Mouse (Mus musculus): Measurements from ENCODE around the gene Zkscan14. TPM values are rescaled to one million over a fixed set of nuclear protein-coding genes. Genes with fewer than 3 reads are reported as not detected.

The Zkscan14 gene
- polyA plus RNA-seq, 1 experiment: 8.5 TPM

- TF ChIP-seq CTCF (IDR thresholded peaks at IDR 0.05; ENCODE audit: extremely low read depth, insufficient read depth, low read length) (no peak), POLR2A (IDR thresholded peaks at IDR 0.05; ENCODE audit: extremely low read depth, insufficient read depth, low read length) (no peak)
- Histone ChIP-seq H3K4me3 (ENCODE audit: insufficient read depth, low read length) (peak overlapping the region; percentile 64; the same call in 1 of the 2 replicates), H3K27ac (ENCODE audit: insufficient read depth, low read length) (no peak overlapping the region), H3K4me1 (ENCODE audit: control insufficient read depth, insufficient read depth, low read length) (peaks cover 3% of the 10 kb centered on the region; the same call in 1 of the 2 replicates)
These were observed 3.4 kb upstream of the Zkscan14 start for GRCm38 (mm10) chr5:145205041-145205440.

- peak within 1 kb of the TSS; percentile 61 for H3K27ac ChIP-seq (ENCODE audit: insufficient read depth, low read length)
- peaks cover 3% of the 10 kb centered on the region; the same call in 1 of the 2 replicates for H3K4me1 ChIP-seq (ENCODE audit: control insufficient read depth, insufficient read depth, low read length)
- peak within 1 kb of the TSS; percentile 64 for H3K4me3 ChIP-seq (ENCODE audit: insufficient read depth, low read length)
- no peak for TF ChIP-seq CTCF (IDR thresholded peaks at IDR 0.05; ENCODE audit: extremely low read depth, insufficient read depth, low read length)
- TF ChIP-seq POLR2A (IDR thresholded peaks at IDR 0.05; ENCODE audit: extremely low read depth, insufficient read depth, low read length): peak; percentile 92
These were observed 2.4 kb upstream of the Zkscan14 start, which contains the start of gene Zkscan5 for GRCm38 (mm10) chr5:145203936-145204691. Gene Zkscan5, plus strand, starts transcription at chr5:145204562.

GRCm38 (mm10) chr5:145202446-145202845 is 778 bp upstream of the Zkscan14 start:
- TF ChIP-seq CTCF (IDR thresholded peaks at IDR 0.05; ENCODE audit: extremely low read depth, insufficient read depth, low read length) (no peak), POLR2A (IDR thresholded peaks at IDR 0.05; ENCODE audit: extremely low read depth, insufficient read depth, low read length) (no peak)
- no peak overlapping the region for H3K27ac ChIP-seq (ENCODE audit: insufficient read depth, low read length)
- peaks cover 3% of the 10 kb centered on the region; the same call in 1 of the 2 replicates for H3K4me1 ChIP-seq (ENCODE audit: control insufficient read depth, insufficient read depth, low read length)
- H3K4me3 ChIP-seq (ENCODE audit: insufficient read depth, low read length): no peak overlapping the region

DNA sequence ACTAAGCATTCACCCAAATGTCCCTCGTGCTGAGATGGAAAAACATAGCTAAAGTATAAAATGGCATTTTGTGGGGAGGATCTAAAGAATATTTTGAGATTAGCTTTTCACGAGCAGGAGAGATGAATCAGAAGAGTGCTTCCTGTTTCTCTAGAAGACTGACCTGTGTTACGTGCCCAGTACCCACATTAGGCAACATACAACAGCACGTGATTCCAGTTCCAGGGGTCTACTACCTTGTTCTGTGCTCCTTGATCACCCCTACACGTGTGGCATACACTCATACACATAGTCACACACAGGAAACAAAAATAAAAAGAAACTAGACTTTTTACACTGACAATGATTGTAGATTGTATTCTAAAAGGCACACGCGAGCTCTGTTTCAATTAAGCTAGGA is 1.3 kb downstream of the Zkscan14 start:
- no peak overlapping the region for H3K27ac ChIP-seq (ENCODE audit: insufficient read depth, low read length)
- peak overlapping the region; percentile 82; the same call in 1 of the 2 replicates for H3K4me3 ChIP-seq (ENCODE audit: insufficient read depth, low read length)
- peaks cover 3% of the 10 kb centered on the region; the same call in 1 of the 2 replicates for H3K4me1 ChIP-seq (ENCODE audit: control insufficient read depth, insufficient read depth, low read length)
- no peak for TF ChIP-seq POLR2A (IDR thresholded peaks at IDR 0.05; ENCODE audit: extremely low read depth, insufficient read depth, low read length)
- TF ChIP-seq CTCF (IDR thresholded peaks at IDR 0.05; ENCODE audit: extremely low read depth, insufficient read depth, low read length): no peak

- H3K4me3 ChIP-seq (ENCODE audit: insufficient read depth, low read length): peak within 1 kb of the TSS; percentile 94
- H3K4me1 ChIP-seq (ENCODE audit: control insufficient read depth, insufficient read depth, low read length): peaks cover 4% of the 10 kb centered on the region
- H3K27ac ChIP-seq (ENCODE audit: insufficient read depth, low read length): peak within 1 kb of the TSS; percentile 79
- TF ChIP-seq POLR2A (IDR thresholded peaks at IDR 0.05; ENCODE audit: extremely low read depth, insufficient read depth, low read length): no peak
- TF ChIP-seq CTCF (IDR thresholded peaks at IDR 0.05; ENCODE audit: extremely low read depth, insufficient read depth, low read length): no peak
These were observed 9.7 kb downstream of the Zkscan14 start, which contains the start of gene Atp5j2 for GRCm38 (mm10) chr5:145191962-145192361. Gene Atp5j2, minus strand, starts transcription at chr5:145192062.

DNA sequence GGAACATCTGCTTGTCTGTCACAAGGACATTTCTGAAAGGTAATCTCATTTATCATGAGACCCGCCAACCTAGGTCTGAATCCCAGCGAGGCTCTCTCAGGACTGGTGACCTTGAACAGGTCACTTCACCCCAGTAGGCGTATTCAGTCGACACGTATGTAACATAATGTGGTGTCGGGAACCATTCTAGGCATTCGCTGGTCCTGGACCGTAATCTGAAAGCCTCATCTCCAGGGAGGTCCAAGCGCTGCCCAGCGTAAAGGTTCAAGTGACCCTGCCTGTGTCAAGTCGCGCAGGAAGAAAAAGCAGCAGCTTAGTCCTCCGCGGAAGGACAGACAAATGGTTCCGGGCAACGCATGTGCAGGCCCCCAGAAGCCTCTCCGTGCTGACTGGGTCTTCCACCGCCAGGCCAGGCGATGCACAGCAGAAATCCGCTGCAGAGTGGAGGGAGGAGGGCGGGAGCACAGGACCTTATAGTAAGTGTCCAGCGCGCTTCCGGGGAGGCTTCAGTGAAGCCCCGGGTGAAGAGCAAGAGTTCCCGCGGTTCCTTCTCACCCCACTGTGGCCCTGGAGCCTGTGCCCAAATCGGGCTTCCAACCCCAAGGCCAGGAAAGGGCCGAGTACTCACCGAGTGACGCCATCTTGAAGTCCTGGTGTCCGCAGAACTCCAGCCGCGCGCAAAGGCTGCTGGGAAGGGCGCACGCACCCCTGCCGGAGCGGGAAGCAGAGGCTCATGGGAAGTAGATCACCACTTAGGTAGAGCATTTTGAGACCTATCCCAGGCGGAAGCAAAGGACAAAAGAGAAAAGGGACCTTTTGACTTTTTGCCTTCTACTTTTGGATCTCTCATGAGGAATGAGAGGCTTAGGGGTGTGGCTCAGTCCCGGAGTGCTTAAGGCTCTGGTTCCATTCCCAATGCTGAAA is 10.5 kb downstream of the Zkscan14 start:
- Histone ChIP-seq H3K4me3 (ENCODE audit: insufficient read depth, low read length) (peak overlapping the region; percentile 94), H3K27ac (ENCODE audit: insufficient read depth, low read length) (peak overlapping the region; percentile 79), H3K4me1 (ENCODE audit: control insufficient read depth, insufficient read depth, low read length) (peaks cover 4% of the 10 kb centered on the region)
- TF ChIP-seq CTCF (IDR thresholded peaks at IDR 0.05; ENCODE audit: extremely low read depth, insufficient read depth, low read length) (no peak), POLR2A (IDR thresholded peaks at IDR 0.05; ENCODE audit: extremely low read depth, insufficient read depth, low read length) (peak; percentile 77)

GRCm38 (mm10) chr5:145190373-145190772 is 11.3 kb downstream of the Zkscan14 start:
- Histone ChIP-seq H3K27ac (ENCODE audit: insufficient read depth, low read length) (no peak overlapping the region), H3K4me1 (ENCODE audit: control insufficient read depth, insufficient read depth, low read length) (peaks cover 4% of the 10 kb centered on the region), H3K4me3 (ENCODE audit: insufficient read depth, low read length) (peak overlapping the region; percentile 94)
- TF ChIP-seq POLR2A (IDR thresholded peaks at IDR 0.05; ENCODE audit: extremely low read depth, insufficient read depth, low read length): no peak
- TF ChIP-seq CTCF (IDR thresholded peaks at IDR 0.05; ENCODE audit: extremely low read depth, insufficient read depth, low read length): no peak

- TF ChIP-seq POLR2A (IDR thresholded peaks at IDR 0.05; ENCODE audit: extremely low read depth, insufficient read depth, low read length) (no peak), CTCF (IDR thresholded peaks at IDR 0.05; ENCODE audit: extremely low read depth, insufficient read depth, low read length) (no peak)
- H3K27ac ChIP-seq (ENCODE audit: insufficient read depth, low read length): no peak overlapping the region
- H3K4me3 ChIP-seq (ENCODE audit: insufficient read depth, low read length): no peak overlapping the region
- peaks cover 4% of the 10 kb centered on the region for H3K4me1 ChIP-seq (ENCODE audit: control insufficient read depth, insufficient read depth, low read length)
These were observed 12.3 kb downstream of the Zkscan14 start for GRCm38 (mm10) chr5:145189416-145189815.

GRCm38 (mm10) chr5:145185244-145185643 is 16.4 kb downstream of the Zkscan14 start:
- H3K4me1 ChIP-seq (ENCODE audit: control insufficient read depth, insufficient read depth, low read length): peaks cover 3% of the 10 kb centered on the region
- H3K4me3 ChIP-seq (ENCODE audit: insufficient read depth, low read length): no peak overlapping the region
- TF ChIP-seq POLR2A (IDR thresholded peaks at IDR 0.05; ENCODE audit: extremely low read depth, insufficient read depth, low read length) (no peak), CTCF (IDR thresholded peaks at IDR 0.05; ENCODE audit: extremely low read depth, insufficient read depth, low read length) (no peak)

More at GRCm38 (mm10) chr5:145185244-145185643, 16.4 kb downstream of the Zkscan14 start:
- no peak overlapping the region for H3K27ac ChIP-seq (ENCODE audit: insufficient read depth, low read length)
